Mouse (Mus musculus) liver, adult 2 months (tissue): ENCODE results near the gene Calcoco1.

Experiments
- CTCF ChIP-seq: fragments of 200-500 bp; IDR thresholded peaks from 2 replicates; pipeline ENCODE4 v1.5.1; 2011; ENCODE audit warnings: low read depth, low read length, control low read depth
- POLR2A ChIP-seq: fragments of 200-500 bp; IDR thresholded peaks from 2 replicates; pipeline ENCODE4 v1.6.1; 2011; ENCODE audit warnings: low read length, control low read depth; ENCODE audit not compliant: insufficient read depth; ENCODE audit errors: extremely low read depth

GRCm38 (mm10) chr15:102754361-102754760, 32.4 kb upstream of the Calcoco1 start:
- no peak for TF ChIP-seq CTCF
- TF ChIP-seq POLR2A: no peak
